ENCODE assay signal across 15 mouse cellular contexts in the genomic region with DNA sequence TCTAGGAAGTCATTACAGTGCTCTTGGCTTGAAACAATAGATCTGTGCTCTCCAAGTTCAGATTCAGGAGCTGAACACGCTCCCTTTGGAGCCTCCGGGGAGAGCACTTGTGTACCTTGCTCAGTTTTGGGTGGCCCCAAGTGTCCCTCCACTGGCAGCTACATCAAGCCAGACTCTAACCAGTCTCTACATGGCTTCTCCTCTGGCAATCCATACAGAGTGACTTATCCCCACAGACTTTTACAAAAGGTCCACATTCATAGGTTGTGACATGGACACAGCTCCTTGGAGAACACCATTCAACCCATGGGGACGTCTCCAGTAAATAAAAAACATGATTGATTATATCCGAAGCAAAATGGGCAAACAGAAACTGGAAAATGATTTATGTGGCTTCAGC.
A peak's percentile ranks its signal among the peaks of the same experiment; 100 is the strongest.
DNase-seq lines count a peak whose midpoint lies in the region; ATAC-seq lines count a peak whose summit lies in the region.
"Had no signal": no experiment of that assay in that cellular context is flagged by ENCODE, and none has a peak within 500 bp of the region (broad histone marks: within the 10 kb centered on the region; RNA-seq: fewer than 3 reads in every experiment).

No protein-coding gene starts in this region.

- H3K4me3 ChIP-seq in forebrain, embryonic 11.5 days (ENCODE audit: low read depth, low read length), result no peak overlapping the region
- H3K4me3 ChIP-seq in forebrain, embryonic 14.5 days (ENCODE audit: low read depth, low read length), result no peak overlapping the region
- H3K4me3 ChIP-seq in midbrain, embryonic 10.5 days, result no peak overlapping the region
- no peak overlapping the region for H3K4me3 ChIP-seq in midbrain, embryonic 11.5 days (ENCODE audit: low read depth, low read length)
- no peak overlapping the region for H3K4me3 ChIP-seq in forebrain, embryonic 13.5 days
- no peak overlapping the region for H3K4me3 ChIP-seq in hindbrain, embryonic 16.5 days (ENCODE audit: low read length)
- H3K4me3 ChIP-seq: embryonic facial prominence, embryonic 15.5 days; liver, embryonic 15.5 days; megakaryocyte, embryonic 14.5 days had no signal

- ATAC-seq in forebrain, embryonic 11.5 days (replicated peaks; ENCODE audit: low FRiP score), result no peak
- no peak for ATAC-seq in forebrain, embryonic 14.5 days
- no peak for ATAC-seq in midbrain, embryonic 11.5 days (ENCODE audit: low FRiP score)
- ATAC-seq in forebrain, embryonic 13.5 days, result no peak
- peak; percentile 27; the same call in 1 of the 2 replicates for ATAC-seq in hindbrain, embryonic 16.5 days

- H3K27me3 ChIP-seq in forebrain, embryonic 11.5 days (ENCODE audit: control insufficient read depth, insufficient read depth, low read length), result peaks cover 15% of the 10 kb centered on the region; the same call in 1 of the 2 replicates
- H3K27me3 ChIP-seq in forebrain, embryonic 14.5 days (replicated peaks; ENCODE audit: control insufficient read depth, insufficient read depth, low read length), result 0 out of 2 replicates have a peak, but pooled peaks cover 3% of the 10 kb centered on the region
- H3K27me3 ChIP-seq in midbrain, embryonic 10.5 days (ENCODE audit: low read depth, poor library complexity, severe bottlenecking), result peaks cover 11% of the 10 kb centered on the region; the same call in 1 of the 2 replicates
- no peaks in the 10 kb centered on the region for H3K27me3 ChIP-seq in midbrain, embryonic 11.5 days (ENCODE audit: control insufficient read depth, insufficient read depth, low read length)
- H3K27me3 ChIP-seq in forebrain, embryonic 13.5 days, result peaks cover 44% of the 10 kb centered on the region
- no peaks in the 10 kb centered on the region for H3K27me3 ChIP-seq in hindbrain, embryonic 16.5 days (replicated peaks; ENCODE audit: control insufficient read depth, insufficient read depth, low read length)
- H3K27me3 ChIP-seq: embryonic facial prominence, embryonic 15.5 days; liver, embryonic 15.5 days had no signal

- peak overlapping the region; percentile 26; the same call in 1 of the 2 replicates for H3K4me2 ChIP-seq in forebrain, embryonic 11.5 days (ENCODE audit: low read depth, low read length, severe bottlenecking)
- H3K4me2 ChIP-seq in forebrain, embryonic 14.5 days (ENCODE audit: low read length), result no peak overlapping the region
- no peak overlapping the region for H3K4me2 ChIP-seq in midbrain, embryonic 11.5 days
- H3K4me2 ChIP-seq in forebrain, embryonic 13.5 days, result peak overlapping the region; percentile 30
- 0 out of 2 replicates have a peak overlapping the region, but pooled peaks have one; percentile 5 for H3K4me2 ChIP-seq in hindbrain, embryonic 16.5 days (ENCODE audit: low read length)
- H3K4me2 ChIP-seq: embryonic facial prominence, embryonic 15.5 days; liver, embryonic 15.5 days had no signal

- peaks cover 4% of the 10 kb centered on the region; the same call in 1 of the 2 replicates for H3K4me1 ChIP-seq in forebrain, embryonic 11.5 days (replicated peaks; ENCODE audit: control insufficient read depth, insufficient read depth, low read length)
- peaks cover 10% of the 10 kb centered on the region for H3K4me1 ChIP-seq in forebrain, embryonic 14.5 days (ENCODE audit: control insufficient read depth, insufficient read depth, low read length)
- H3K4me1 ChIP-seq in midbrain, embryonic 10.5 days, result peaks cover 23% of the 10 kb centered on the region
- peaks cover 4% of the 10 kb centered on the region; the same call in 1 of the 2 replicates for H3K4me1 ChIP-seq in midbrain, embryonic 11.5 days (ENCODE audit: control insufficient read depth, insufficient read depth, low read length)
- H3K4me1 ChIP-seq in forebrain, embryonic 13.5 days, result peaks cover 23% of the 10 kb centered on the region
- peaks cover 8% of the 10 kb centered on the region for H3K4me1 ChIP-seq in hindbrain, embryonic 16.5 days (ENCODE audit: control insufficient read depth, insufficient read depth, low read depth, low read length)
- H3K4me1 ChIP-seq: embryonic facial prominence, embryonic 15.5 days; liver, embryonic 15.5 days; megakaryocyte, embryonic 14.5 days had no signal

- H3K9me3 ChIP-seq in forebrain, embryonic 11.5 days (ENCODE audit: control insufficient read depth, low read length), result no peaks in the 10 kb centered on the region
- H3K9me3 ChIP-seq in forebrain, embryonic 14.5 days (replicated peaks; ENCODE audit: control insufficient read depth, low read length), result no peaks in the 10 kb centered on the region
- no peaks in the 10 kb centered on the region for H3K9me3 ChIP-seq in midbrain, embryonic 10.5 days (replicated peaks)
- H3K9me3 ChIP-seq in midbrain, embryonic 11.5 days (ENCODE audit: control insufficient read depth, low read length), result no peaks in the 10 kb centered on the region
- no peaks in the 10 kb centered on the region for H3K9me3 ChIP-seq in forebrain, embryonic 13.5 days (replicated peaks)
- H3K9me3 ChIP-seq in hindbrain, embryonic 16.5 days (ENCODE audit: control insufficient read depth, low read length), result no peaks in the 10 kb centered on the region
- H3K9me3 ChIP-seq: embryonic facial prominence, embryonic 15.5 days; liver, embryonic 15.5 days; megakaryocyte, embryonic 14.5 days had no signal

- no peak overlapping the region for H3K27ac ChIP-seq in forebrain, embryonic 11.5 days (ENCODE audit: low read depth, low read length)
- H3K27ac ChIP-seq in forebrain, embryonic 14.5 days (ENCODE audit: low read depth, low read length), result no peak overlapping the region
- H3K27ac ChIP-seq in midbrain, embryonic 10.5 days (replicated peaks), result peak overlapping the region; percentile 67
- no peak overlapping the region for H3K27ac ChIP-seq in midbrain, embryonic 11.5 days (ENCODE audit: low read depth, low read length)
- H3K27ac ChIP-seq in forebrain, embryonic 13.5 days, result no peak overlapping the region
- no peak overlapping the region for H3K27ac ChIP-seq in hindbrain, embryonic 16.5 days (ENCODE audit: low read depth, low read length)
- H3K27ac ChIP-seq: embryonic facial prominence, embryonic 15.5 days; liver, embryonic 15.5 days; stomach, postnatal 0 days had no signal

- DNase-seq in forebrain, embryonic 11.5 days (ENCODE audit: low spot score), result no peak
- DNase-seq in forebrain, embryonic 14.5 days (ENCODE audit: low spot score), result no peak
- no peak for DNase-seq in midbrain, embryonic 10.5 days (ENCODE audit: low spot score)
- no peak for DNase-seq in midbrain, embryonic 11.5 days (ENCODE audit: low spot score, missing footprints)
- no peak for DNase-seq in ovary, postnatal 36 days (ENCODE audit: low spot score)
- DNase-seq in heart, adult 8-10 months (ENCODE audit: low spot score), result no peak
- DNase-seq: adrenal gland, postnatal 14 days; gastrocnemius, postnatal 36 days; right cerebral cortex, adult 18-20 months had no signal

- H3K36me3 ChIP-seq in forebrain, embryonic 11.5 days (ENCODE audit: control insufficient read depth, insufficient read depth, low read length), result no peaks in the 10 kb centered on the region
- no peaks in the 10 kb centered on the region for H3K36me3 ChIP-seq in forebrain, embryonic 14.5 days (ENCODE audit: control insufficient read depth, insufficient read depth, low read length)
- no peaks in the 10 kb centered on the region for H3K36me3 ChIP-seq in midbrain, embryonic 10.5 days
- H3K36me3 ChIP-seq in midbrain, embryonic 11.5 days (ENCODE audit: control insufficient read depth, insufficient read depth, low read length), result no peaks in the 10 kb centered on the region
- H3K36me3 ChIP-seq in forebrain, embryonic 13.5 days (ENCODE audit: poor library complexity, severe bottlenecking), result no peaks in the 10 kb centered on the region
- no peaks in the 10 kb centered on the region for H3K36me3 ChIP-seq in hindbrain, embryonic 16.5 days (ENCODE audit: control insufficient read depth, insufficient read depth, low read length)
- H3K36me3 ChIP-seq: embryonic facial prominence, embryonic 15.5 days; liver, embryonic 15.5 days had no signal

- WGBS in forebrain, embryonic 11.5 days, result 65% methylated on average over 4 of the region's 4 CpGs
- WGBS in forebrain, embryonic 14.5 days, result 52% methylated on average over 4 of the region's 4 CpGs
- 86% methylated on average over 4 of the region's 4 CpGs for WGBS in midbrain, embryonic 10.5 days
- WGBS in midbrain, embryonic 11.5 days, result 73% methylated on average over 4 of the region's 4 CpGs
- WGBS in forebrain, embryonic 13.5 days, result 59% methylated on average over 4 of the region's 4 CpGs
- 44% methylated on average over 4 of the region's 4 CpGs for WGBS in hindbrain, embryonic 16.5 days

- no peak overlapping the region for H3K9ac ChIP-seq in forebrain, embryonic 11.5 days (ENCODE audit: low read length)
- no peak overlapping the region for H3K9ac ChIP-seq in forebrain, embryonic 14.5 days (ENCODE audit: low read length)
- no peak overlapping the region for H3K9ac ChIP-seq in midbrain, embryonic 11.5 days (ENCODE audit: low read length)
- 0 out of 2 replicates have a peak overlapping the region, but pooled peaks have one; percentile 26 for H3K9ac ChIP-seq in forebrain, embryonic 13.5 days
- H3K9ac ChIP-seq in hindbrain, embryonic 16.5 days (ENCODE audit: low read depth, low read length), result no peak overlapping the region
- H3K9ac ChIP-seq: embryonic facial prominence, embryonic 15.5 days; liver, embryonic 15.5 days had no signal

Comparison
In these comparisons a context has a peak if more than half of its experiments do, and no peak if none do; other contexts are left out.
1. H3K4me2 ChIP-seq: peak in forebrain, embryonic 11.5 days (single experiment), forebrain, embryonic 13.5 days (single experiment) and hindbrain, embryonic 16.5 days (single experiment); none in forebrain, embryonic 14.5 days (single experiment) and midbrain, embryonic 11.5 days (single experiment).